Mouse (Mus musculus): ENCODE measurements around the gene Hinfp. TPM values are rescaled to one million over a fixed set of nuclear protein-coding genes. Genes with fewer than 3 reads are reported as not detected.
A peak's percentile ranks its signal among the peaks of the same experiment; 100 is the strongest.

Hinfp gene
- total RNA-seq, 2 experiments from 2014 or later: 26.0 to 36.9 TPM

DNA sequence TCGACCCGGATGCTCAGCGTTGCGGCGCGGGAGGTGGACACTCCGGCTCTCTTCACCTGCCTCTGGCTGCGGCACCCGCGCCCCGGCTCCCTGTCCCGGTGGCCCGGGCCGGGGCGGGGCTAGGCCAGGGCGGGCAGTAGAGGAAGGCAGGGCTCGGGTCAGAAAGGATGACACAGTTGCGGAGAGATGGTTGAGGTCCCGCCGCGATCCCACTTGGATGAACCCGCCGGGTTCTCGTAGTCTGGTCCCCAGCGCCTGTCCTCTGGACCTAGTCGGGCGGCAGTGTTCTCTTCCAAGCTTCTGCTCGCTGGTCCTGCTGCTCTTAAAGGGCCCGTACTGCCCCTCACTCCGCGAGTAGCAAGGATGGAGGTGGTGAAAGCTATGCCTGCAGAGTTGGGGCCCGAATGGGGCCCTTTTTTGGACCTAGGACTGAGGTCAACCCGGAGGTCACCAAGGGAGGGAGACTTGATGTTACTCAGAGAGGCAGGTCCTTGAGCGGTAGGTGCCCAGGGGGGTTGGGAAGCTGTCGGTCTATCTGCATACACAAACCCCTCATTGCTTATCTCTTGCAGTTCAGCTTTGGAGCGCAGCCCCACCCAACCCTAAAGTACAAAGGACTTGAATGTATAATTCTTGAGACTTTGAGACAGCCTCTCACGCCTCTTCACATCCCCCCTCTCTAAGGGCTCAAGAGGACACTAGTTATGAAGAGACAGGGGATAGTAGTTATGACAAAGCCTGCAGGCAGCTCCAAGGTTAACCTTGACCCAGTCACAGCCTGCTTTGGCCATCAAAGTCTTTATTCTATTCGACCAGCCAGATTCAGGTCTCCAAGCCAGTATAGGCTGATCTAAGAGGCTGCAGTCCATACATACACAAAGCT, 17.2 kb downstream of the Hinfp start, which contains the start of gene Abcg4:
Gene Abcg4 (minus strand): TSS at position 540 of the 883 bp plus-strand sequence.
- Histone ChIP-seq H3K27ac (peak within 1 kb of the TSS; percentile 89), H3K4me3 (peak within 1 kb of the TSS; percentile 90)
- no peak for TF ChIP-seq CTCF (conservative IDR thresholded peaks at IDR 0.05)
- no peak for DNase-seq (ENCODE audit: low spot score in 2 of 2)

DNA sequence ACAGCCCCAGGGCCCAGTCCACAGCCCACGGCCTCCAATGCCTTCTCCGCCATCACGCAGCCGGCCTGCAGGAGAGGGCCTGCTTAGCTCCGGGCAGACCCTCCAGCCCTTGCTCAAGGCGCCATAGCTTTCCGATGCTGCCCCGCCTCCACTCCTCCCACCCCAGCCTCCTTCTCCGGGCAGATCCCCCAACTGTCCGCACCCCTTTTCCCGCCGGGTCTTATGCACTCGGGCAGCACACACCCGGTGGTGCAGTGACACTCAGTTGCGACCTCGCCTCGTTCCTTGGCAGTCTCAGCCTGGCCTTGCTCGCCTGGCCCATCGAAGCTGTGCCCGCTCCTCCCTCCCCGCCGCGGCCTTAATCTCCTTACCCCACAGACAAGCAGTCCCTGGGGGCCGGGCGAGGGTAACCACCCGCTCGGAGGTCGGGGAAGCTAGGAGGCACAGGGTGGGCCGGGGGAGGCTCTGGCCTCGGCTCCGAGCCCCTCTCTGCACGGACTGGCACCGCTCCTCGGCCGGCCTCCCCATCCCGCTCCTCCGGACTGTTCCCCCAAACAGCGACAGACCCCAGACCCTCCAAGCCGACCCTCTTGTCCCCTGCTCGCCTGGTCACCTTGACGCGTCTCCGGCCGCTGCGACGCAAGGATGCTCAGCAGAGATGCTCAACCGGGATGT, 17.9 kb downstream of the Hinfp start:
- no peak for TF ChIP-seq CTCF (conservative IDR thresholded peaks at IDR 0.05)
- Histone ChIP-seq H3K27ac (peak overlapping the region; percentile 89), H3K4me3 (peak overlapping the region; percentile 90)
- DNase-seq (ENCODE audit: low spot score in 2 of 2): no peak

DNA sequence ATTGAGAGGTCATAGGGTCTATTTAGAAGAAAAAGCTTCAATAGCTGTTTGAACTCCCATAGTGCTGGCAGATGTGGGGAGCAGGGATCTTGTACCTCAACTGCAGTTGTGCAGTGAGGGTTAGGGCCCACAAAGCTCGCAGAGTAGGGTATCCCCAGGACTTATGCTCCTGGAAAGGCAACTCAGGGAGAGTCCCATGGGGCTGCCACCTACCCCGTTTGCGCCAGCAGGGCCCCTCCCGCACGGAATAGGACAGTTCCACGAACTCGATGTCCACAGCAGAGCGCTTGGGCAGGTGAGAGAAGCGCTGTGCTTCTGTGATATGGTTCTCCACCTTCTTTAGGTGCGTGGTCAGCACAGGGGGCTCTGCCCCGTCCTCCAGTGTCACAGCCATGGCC, 18.5 kb downstream of the Hinfp start:
- Histone ChIP-seq H3K4me3 (peak overlapping the region; percentile 90), H3K27ac (peak overlapping the region; percentile 89)
- no peak for DNase-seq (ENCODE audit: low spot score in 2 of 2)
- TF ChIP-seq CTCF (conservative IDR thresholded peaks at IDR 0.05): no peak

DNA sequence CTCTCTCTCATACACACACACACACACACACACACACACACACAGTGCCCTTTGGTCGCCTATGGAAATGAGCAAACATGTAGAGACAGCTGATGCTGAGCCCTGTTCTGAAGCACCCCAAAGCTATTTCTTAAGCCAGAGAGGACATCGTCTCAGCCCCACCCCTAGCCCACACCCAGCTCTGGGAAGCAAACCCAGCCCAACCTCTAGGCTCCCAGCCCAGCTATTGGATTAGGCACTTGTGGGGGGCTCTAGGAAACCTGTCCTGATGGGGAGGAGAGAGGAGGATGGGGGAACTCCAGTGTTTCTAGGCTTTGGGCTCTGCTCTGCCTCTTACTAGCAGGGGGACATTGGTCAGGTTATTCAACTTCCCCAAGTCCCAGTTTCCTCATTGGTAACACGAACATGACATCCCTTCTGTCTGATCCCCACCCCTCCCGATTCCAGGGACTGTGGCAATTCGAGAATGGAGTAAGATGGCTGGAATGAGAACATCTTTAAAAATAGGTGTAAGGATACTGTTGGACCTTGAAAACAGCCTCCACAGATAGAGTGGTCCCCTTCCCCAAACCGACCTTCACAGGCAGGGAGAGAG, 19.1 kb downstream of the Hinfp start:
- no peak for TF ChIP-seq CTCF (conservative IDR thresholded peaks at IDR 0.05)
- no peak for DNase-seq (ENCODE audit: low spot score in 2 of 2)
- peak overlapping the region; percentile 35 for H3K4me3 ChIP-seq
- H3K27ac ChIP-seq: no peak overlapping the region

DNA sequence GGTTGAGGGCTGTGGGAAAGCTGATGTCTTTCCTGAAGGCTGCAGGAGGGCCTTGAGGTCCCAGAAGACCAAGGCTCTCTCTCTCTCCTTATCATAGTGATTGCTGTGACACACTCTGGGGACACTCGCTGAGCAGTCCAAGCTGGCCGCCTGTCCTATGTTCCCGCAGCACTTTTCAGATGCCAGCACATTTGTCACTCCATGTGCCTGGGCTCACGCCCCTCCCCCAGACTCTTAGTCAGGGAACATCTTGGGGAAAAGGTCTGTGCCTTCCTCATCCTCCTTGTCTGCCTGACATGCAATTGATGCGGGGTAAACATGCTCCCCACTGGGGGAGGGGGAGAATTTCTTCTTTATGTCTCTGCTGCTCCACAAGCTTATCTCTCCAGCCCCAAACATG, 22.3 kb downstream of the Hinfp start:
- no peak overlapping the region for H3K27ac ChIP-seq
- TF ChIP-seq CTCF (conservative IDR thresholded peaks at IDR 0.05): no peak
- H3K4me3 ChIP-seq: no peak overlapping the region
- DNase-seq (ENCODE audit: low spot score in 2 of 2): no peak

DNA sequence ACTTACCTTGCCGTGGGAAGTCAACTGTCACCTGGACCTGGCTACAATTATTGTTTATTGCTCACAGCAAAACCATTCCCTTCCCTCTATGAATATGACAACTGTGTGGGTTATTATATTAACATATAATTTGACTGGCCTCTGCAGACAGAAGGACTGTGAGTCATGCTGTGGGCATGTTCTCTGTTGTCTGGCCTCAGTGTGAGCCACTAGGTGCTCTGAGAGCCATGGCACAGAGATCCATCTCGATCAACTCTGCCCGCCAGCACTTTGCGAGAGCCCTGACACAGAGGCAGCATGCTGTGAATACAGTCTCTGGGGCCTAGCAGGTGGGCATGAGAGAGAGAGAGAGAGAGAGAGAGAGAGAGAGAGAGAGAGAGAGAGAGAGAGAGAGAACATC, 35.5 kb downstream of the Hinfp start:
- H3K27ac ChIP-seq: no peak overlapping the region
- no peak for DNase-seq (ENCODE audit: low spot score in 2 of 2)
- no peak overlapping the region for H3K4me3 ChIP-seq
- no peak for TF ChIP-seq CTCF (conservative IDR thresholded peaks at IDR 0.05)

DNA sequence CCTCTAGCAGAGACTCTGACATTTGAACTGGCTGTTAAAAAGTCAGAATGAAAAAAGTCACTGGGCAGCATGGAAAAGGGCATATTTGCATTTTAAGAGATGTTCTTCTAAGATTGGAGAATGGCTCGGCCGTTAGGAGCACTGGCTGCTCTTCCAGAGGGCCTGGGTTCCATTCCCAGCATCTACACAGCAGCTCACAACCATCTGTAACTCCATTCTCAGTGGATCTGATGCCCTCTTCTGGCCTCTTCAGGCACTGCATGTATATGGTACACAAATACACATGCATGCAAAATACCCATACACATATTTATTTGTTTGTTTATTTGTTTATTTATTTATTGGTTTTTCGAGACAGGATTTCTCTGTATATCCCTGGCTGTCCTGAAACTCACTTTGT, 36.4 kb downstream of the Hinfp start:
- no peak overlapping the region for H3K27ac ChIP-seq
- DNase-seq (ENCODE audit: low spot score in 2 of 2): no peak
- peak; percentile 76 for TF ChIP-seq CTCF (conservative IDR thresholded peaks at IDR 0.05)
- no peak overlapping the region for H3K4me3 ChIP-seq

DNA sequence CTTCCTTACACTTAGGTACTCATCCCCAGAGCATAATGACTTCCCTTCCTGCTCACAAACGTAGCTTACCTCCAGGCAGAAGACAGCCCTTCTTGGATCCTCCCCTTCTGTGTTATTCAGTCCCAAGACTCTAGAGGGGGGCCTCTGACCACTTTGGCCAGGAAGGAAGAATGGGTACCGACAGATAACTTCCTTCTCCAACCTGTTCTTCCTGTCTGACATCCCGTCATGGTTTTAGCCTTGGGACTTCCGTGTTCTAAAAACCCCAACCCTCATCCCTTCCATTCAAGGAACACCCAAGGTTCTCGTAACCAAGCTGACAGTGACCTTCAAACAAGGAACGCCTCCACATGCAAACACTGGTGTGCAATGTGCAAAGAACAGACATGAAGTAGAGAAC, 37.0 kb downstream of the Hinfp start, which contains the start of gene Nlrx1:
Gene Nlrx1 (minus strand): TSS at position 168 of the 400 bp plus-strand sequence.
- TF ChIP-seq CTCF (conservative IDR thresholded peaks at IDR 0.05): peak; percentile 1; the same call in 1 of the 2 replicates
- peak within 1 kb of the TSS; percentile 65 for H3K4me3 ChIP-seq

DNA sequence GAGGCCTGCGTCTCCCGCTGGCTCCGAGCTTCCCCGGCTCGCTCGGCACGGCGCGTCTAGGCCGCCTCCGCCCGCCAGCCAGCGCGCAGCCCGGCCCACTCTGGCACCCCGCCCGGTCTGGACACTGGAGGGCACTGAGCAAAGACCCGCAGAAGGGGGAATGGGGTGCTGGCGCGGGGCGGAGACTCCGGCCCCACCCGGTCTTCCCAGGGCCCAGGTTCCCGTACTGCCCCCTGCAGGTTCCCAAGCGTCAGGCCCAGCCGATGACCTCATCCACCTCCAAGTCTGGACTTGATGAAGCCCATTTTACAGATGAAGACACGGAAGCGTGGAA, 37.5 kb downstream of the Hinfp start:
- TF ChIP-seq CTCF (conservative IDR thresholded peaks at IDR 0.05): peak; percentile 86
- Histone ChIP-seq H3K27ac (peak overlapping the region; percentile 96), H3K4me3 (peak overlapping the region; percentile 65)
- DNase-seq (ENCODE audit: low spot score in 2 of 2): peak; percentile 79 to 80

More for the DNA sequence above, 37.0 kb downstream of the Hinfp start, which contains the start of gene Nlrx1:
- peak within 1 kb of the TSS; percentile 96 for H3K27ac ChIP-seq
- DNase-seq (ENCODE audit: low spot score in 2 of 2): no peak

DNA sequence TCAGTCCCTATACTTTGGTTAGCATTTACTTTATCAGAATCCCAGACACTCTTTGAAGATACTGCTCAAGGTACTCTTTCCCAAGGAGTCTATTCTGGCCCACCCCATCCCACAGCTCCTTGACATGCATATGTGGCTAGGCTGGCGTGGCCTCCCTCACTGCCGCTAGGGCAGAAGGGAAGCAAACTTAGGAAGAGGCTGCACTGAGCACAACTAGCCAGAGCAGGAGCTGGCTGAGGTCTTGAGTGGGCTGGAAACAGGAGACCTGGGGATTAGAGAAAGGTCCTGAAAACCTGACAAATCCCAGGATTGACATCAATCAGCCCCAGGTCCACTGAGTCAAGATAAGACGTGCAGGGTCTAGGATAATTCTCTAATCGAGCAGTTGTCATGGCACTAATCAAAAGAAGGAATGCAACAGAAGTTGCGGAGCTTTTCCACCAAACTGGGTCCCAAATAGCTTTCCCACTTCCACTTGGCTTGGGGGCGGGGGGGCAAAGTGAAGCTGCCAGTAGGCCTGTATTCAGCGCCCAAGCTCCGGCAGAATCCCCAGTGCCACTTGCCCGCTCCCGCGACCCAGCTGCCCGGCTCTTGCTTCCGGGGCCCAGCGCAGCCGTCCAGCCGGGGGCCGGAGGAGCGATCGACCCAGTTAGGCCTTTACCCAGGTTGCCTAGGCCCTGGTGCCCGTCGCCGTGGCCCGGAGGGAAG, 38.0 kb downstream of the Hinfp start:
- Histone ChIP-seq H3K27ac (peak overlapping the region; percentile 96), H3K4me3 (peak overlapping the region; percentile 65)
- DNase-seq (ENCODE audit: low spot score in 2 of 2): no peak
- TF ChIP-seq CTCF (conservative IDR thresholded peaks at IDR 0.05): peak; percentile 35

DNA sequence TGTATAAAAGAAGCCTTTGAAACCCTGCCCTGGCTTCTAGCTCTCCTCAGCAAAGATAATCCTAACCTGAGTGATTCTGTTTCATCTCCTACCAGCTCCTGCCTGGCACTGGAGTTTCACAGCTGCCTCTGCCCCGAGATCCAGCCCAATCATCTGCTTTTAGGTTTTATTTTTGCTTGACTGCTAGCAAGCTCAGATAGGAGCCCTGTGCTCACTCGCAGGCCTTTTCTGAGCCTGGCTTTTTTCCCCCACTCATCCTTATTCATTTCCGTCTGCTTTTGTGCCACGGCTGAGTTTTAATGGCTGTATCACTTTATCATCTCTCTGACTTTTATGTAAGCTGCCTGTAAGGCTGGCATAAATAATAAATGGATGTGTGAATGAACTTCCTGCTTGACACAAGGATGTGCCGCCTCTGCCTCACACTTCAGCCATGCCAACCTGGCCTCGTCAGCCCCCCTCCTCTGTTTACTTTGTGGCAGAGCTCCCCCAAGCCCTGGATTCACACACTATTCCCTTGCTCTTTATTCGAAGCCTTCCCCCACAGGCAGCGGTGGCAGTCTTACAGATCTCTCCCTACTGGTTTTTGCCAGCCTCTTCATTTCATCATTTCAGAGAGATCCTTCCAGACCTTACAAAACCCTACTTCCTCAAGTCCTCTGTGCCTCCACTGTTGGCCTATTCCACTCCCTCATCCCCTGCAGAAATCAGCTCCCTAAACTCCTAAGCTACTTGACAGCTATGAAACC, 38.8 kb downstream of the Hinfp start:
- H3K27ac ChIP-seq: peak overlapping the region; percentile 96
- no peak for TF ChIP-seq CTCF (conservative IDR thresholded peaks at IDR 0.05)
- H3K4me3 ChIP-seq: no peak overlapping the region
- no peak for DNase-seq (ENCODE audit: low spot score in 2 of 2)

DNA sequence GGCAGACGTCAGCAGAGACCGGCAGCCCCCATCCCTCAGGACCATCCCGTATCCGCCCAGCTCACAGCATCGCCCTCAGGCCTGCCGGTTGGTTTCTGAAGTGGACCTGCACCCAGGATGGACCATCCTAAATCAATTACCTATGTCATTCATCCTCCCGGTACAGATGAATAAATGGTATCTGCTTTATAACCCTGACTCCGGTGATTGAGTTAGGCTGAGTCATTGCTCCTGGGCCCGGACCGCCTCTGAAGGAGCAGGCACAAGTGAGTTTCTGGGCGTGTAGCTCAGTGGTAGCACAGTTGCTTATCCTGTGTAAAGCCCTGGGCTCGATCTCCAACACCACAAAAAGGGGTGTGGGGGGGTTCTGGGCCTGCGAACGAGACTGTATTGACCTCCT, 44.1 kb downstream of the Hinfp start:
- no peak for TF ChIP-seq CTCF (conservative IDR thresholded peaks at IDR 0.05)
- no peak for DNase-seq (ENCODE audit: low spot score in 2 of 2)
- H3K4me3 ChIP-seq: no peak overlapping the region
- no peak overlapping the region for H3K27ac ChIP-seq
